Mouse (Mus musculus): ENCODE results near the gene Thnsl1.

DNA sequence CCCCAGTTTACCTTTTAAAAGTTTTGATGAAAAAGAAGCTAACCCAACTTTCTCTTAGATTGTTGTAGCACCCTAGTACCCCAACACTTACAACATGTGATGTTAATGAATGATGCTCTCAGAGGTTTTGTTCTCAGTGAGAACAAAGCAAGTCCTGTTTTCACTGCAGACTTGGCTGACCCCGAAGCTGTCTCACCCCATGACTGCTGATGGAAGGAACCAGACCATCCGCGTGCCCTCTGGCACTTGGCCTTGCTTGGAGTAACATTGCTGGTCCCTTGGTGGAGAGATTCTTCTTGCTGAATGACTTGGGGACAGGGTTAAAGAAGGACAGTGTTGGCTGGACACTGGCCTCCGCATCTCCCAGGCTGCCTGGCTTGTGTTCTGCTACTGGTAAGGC lies 58.5 kb downstream of the Thnsl1 start:
- TF ChIP-seq CTCF (IDR thresholded peaks at IDR 0.05; ENCODE audit: low read depth, low read length) (no peak), POLR2A (IDR thresholded peaks at IDR 0.05; ENCODE audit: extremely low read depth, insufficient read depth, low read length) (no peak)

All from liver, adult 2 months (tissue).